Mouse (Mus musculus): ENCODE measurements at regions not wholly inside any gene's neighbourhood (a gene's known extent, or its start where the extent isn't known, plus 50 kb on each side); places are given as distances from the start of the nearest gene placed in this dataset.

- H3K79me2 ChIP-seq (ENCODE audit: control insufficient read depth, insufficient read depth, low read length, poor library complexity) = no peaks in the 10 kb centered on the region
- TF ChIP-seq ZC3H11A (IDR thresholded peaks at IDR 0.05; ENCODE audit: low read depth, low read length) (no peak), SIN3A (IDR thresholded peaks at IDR 0.05; ENCODE audit: low read length) (no peak), ELF1 (IDR thresholded peaks at IDR 0.05; ENCODE audit: low read depth, low read length) (no peak), POLR2AphosphoS5 (IDR thresholded peaks at IDR 0.05; ENCODE audit: borderline replicate concordance, low read depth, low read length) (no peak), CHD2 (IDR thresholded peaks at IDR 0.05; ENCODE audit: low read length) (no peak), NRF1 (IDR thresholded peaks at IDR 0.05; ENCODE audit: insufficient read depth, low read depth, low read length, poor library complexity, severe bottlenecking) (no peak), USF1 (IDR thresholded peaks at IDR 0.05; ENCODE audit: low read depth, low read length) (peak; percentile 48; the same call in 1 of the 2 replicates), MEF2A (IDR thresholded peaks at IDR 0.05; ENCODE audit: extremely low read depth, insufficient replicate concordance, low read depth, low read length, poor library complexity, severe bottlenecking) (no peak), TCF12 (IDR thresholded peaks at IDR 0.05; ENCODE audit: low read depth, low read length) (no peak)
- H3K9me3 ChIP-seq (replicated peaks; ENCODE audit: insufficient read depth, low read length) = no peaks in the 10 kb centered on the region
- peaks cover 0 to 3% of the 10 kb centered on the region in 2 experiments; a peak in 2 of 4 replicates for H3K36me3 ChIP-seq (ENCODE audit: control insufficient read depth in 1 of 2, insufficient read depth in 2 of 2, low read length in 2 of 2)
- H3K27me3 ChIP-seq (ENCODE audit: control insufficient read depth in 1 of 2, insufficient read depth in 2 of 2, low read length in 2 of 2) = no peaks in the 10 kb centered on the region
- no peak overlapping the region for H3K9ac ChIP-seq (ENCODE audit: control insufficient read depth, low read depth, low read length, poor library complexity, severe bottlenecking)
- H3K4me3 ChIP-seq (ENCODE audit: control insufficient read depth in 1 of 2, insufficient read depth in 1 of 2, low read depth in 2 of 2, low read length in 2 of 2) = no peak overlapping the region; a peak in 1 of 4 replicates
- H3K27ac ChIP-seq (ENCODE audit: control insufficient read depth, low read depth, low read length) = no peak overlapping the region
- H3K4me1 ChIP-seq (ENCODE audit: control insufficient read depth in 1 of 2, insufficient read depth in 2 of 2, low read length in 2 of 2) = peaks cover 0 to 18% of the 10 kb centered on the region in 2 experiments; a peak in 2 of 4 replicates
- DNase-seq (ENCODE audit: low read depth, low spot score) = no peak
Measured at GRCm38 (mm10) chr10:109188761-109189503, 178.2 kb upstream of the Syt1 start.

- Histone ChIP-seq H3K79me2 (ENCODE audit: control insufficient read depth, insufficient read depth, low read length, poor library complexity) (no peaks in the 10 kb centered on the region), H3K9ac (ENCODE audit: control insufficient read depth, low read depth, low read length, poor library complexity, severe bottlenecking) (no peak overlapping the region), H3K9me3 (replicated peaks; ENCODE audit: insufficient read depth, low read length) (no peaks in the 10 kb centered on the region), H3K4me3 (ENCODE audit: control insufficient read depth in 1 of 2, insufficient read depth in 1 of 2, low read depth in 2 of 2, low read length in 2 of 2) (no peak overlapping the region), H3K27me3 (ENCODE audit: control insufficient read depth in 1 of 2, insufficient read depth in 2 of 2, low read length in 2 of 2) (no peaks in the 10 kb centered on the region), H3K27ac (ENCODE audit: control insufficient read depth, low read depth, low read length) (no peak overlapping the region), H3K4me1 (ENCODE audit: control insufficient read depth in 1 of 2, insufficient read depth in 2 of 2, low read length in 2 of 2) (peaks cover 0 to 18% of the 10 kb centered on the region in 2 experiments; a peak in 2 of 4 replicates), H3K36me3 (ENCODE audit: control insufficient read depth in 1 of 2, insufficient read depth in 2 of 2, low read length in 2 of 2) (peaks cover 0 to 3% of the 10 kb centered on the region in 2 experiments; a peak in 2 of 4 replicates)
- TF ChIP-seq HCFC1 (IDR thresholded peaks at IDR 0.05; ENCODE audit: low read depth, low read length) (no peak), USF2 (IDR thresholded peaks at IDR 0.05; ENCODE audit: borderline replicate concordance in 1 of 2, insufficient read depth in 1 of 2, low read depth in 1 of 2, low read length in 2 of 2) (no peak), MAX (IDR thresholded peaks at IDR 0.05; ENCODE audit: low read length) (no peak), NELFE (IDR thresholded peaks at IDR 0.05; ENCODE audit: low read depth, low read length) (no peak), GATA1 (IDR thresholded peaks at IDR 0.05; ENCODE audit: low read depth, low read length) (no peak), POLR2AphosphoS5 (IDR thresholded peaks at IDR 0.05; ENCODE audit: borderline replicate concordance, low read depth, low read length) (no peak)
- DNase-seq (ENCODE audit: low read depth, low spot score) = no peak
Measured at GRCm38 (mm10) chr10:109188252-109188651, 177.5 kb upstream of the Syt1 start.

Measured in MEL (cell line).